14 mouse cellular contexts compared by ENCODE assay signal in the genomic region with DNA sequence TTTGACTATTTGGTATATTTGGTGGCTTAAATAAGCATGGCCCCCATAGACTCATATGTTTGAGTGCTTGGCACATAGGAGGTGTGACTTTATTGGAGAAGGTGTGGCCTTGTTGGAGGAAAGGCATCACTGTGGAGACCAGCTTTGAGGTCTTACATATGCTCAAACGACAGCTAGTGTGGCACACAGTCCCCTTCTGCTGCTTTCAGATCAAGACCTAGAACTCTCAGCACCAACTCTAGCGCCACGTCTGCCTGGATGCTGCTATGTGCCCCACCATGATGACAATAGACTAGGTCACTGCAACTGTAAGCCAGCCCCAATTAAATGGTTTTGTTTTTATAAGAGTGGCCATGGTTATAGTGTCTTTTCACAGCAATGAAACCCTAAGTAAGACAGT. TPM values are rescaled to one million over a fixed set of nuclear protein-coding genes. Genes with fewer than 3 reads are reported as not detected.
DNase-seq lines count a peak whose midpoint lies in the region; ATAC-seq and TF ChIP-seq lines count a peak whose summit lies in the region.
"Had no signal": no experiment of that assay in that cellular context is flagged by ENCODE, and none has a peak within 500 bp of the region (broad histone marks: within the 10 kb centered on the region; RNA-seq: fewer than 3 reads in every experiment).

No protein-coding gene starts in this region.

- WGBS in bone marrow, adult 2 months, result 68% methylated on average over 3 of the region's 3 CpGs
- WGBS in neural tube, embryonic 15.5 days, result 66% methylated on average over 3 of the region's 3 CpGs

- ATAC-seq in neural tube, embryonic 15.5 days (ENCODE audit: low FRiP score), result no peak

- no peak for TF ChIP-seq CTCF in gastrocnemius, adult 2 months (IDR thresholded peaks at IDR 0.05)
- TF ChIP-seq CTCF in bone marrow, adult 2 months (IDR thresholded peaks at IDR 0.05; ENCODE audit: control insufficient read depth, insufficient read depth, low read length), result no peak

- H3K36me3 ChIP-seq in splenic B cell, adult 2 months (ENCODE audit: control insufficient read depth, insufficient read depth, low read length, poor library complexity, severe bottlenecking), result no peaks in the 10 kb centered on the region
- no peaks in the 10 kb centered on the region for H3K36me3 ChIP-seq in neural tube, embryonic 15.5 days
- H3K36me3 ChIP-seq: forebrain, embryonic 15.5 days had no signal

- no peaks in the 10 kb centered on the region for H3K27me3 ChIP-seq in splenic B cell, adult 2 months (ENCODE audit: control insufficient read depth, insufficient read depth, low read length, poor library complexity, severe bottlenecking)
- H3K27me3 ChIP-seq in neural tube, embryonic 15.5 days (replicated peaks), result no peaks in the 10 kb centered on the region
- H3K27me3 ChIP-seq: forebrain, embryonic 15.5 days had no signal

- H3K27ac ChIP-seq in gastrocnemius, adult 2 months, result peak overlapping the region; percentile 95
- H3K27ac ChIP-seq in bone marrow, adult 2 months (ENCODE audit: control insufficient read depth, insufficient read depth, low read depth, low read length, poor library complexity), result peak overlapping the region; percentile 71
- no peak overlapping the region; the same call in 1 of the 2 replicates for H3K27ac ChIP-seq in neural tube, embryonic 15.5 days (replicated peaks)

- no peak for DNase-seq in gastrocnemius, adult 2 months
- no peak for DNase-seq in gastrocnemius, postnatal 25 days
- DNase-seq in 416B (ENCODE audit: low read depth), result peak; percentile 28
- peak; percentile 13 for DNase-seq in splenic B cell, adult 2 months (ENCODE audit: low read depth, low spot score)
- DNase-seq in adipocyte (ENCODE audit: low spot score), result no peak
- no peak for DNase-seq in embryo, embryonic 9.5 days (ENCODE audit: extremely low spot score)
- DNase-seq: heart, postnatal 36 days; lung, adult 2 months; lung, postnatal 4 days; midbrain, embryonic 14.5 days; right cerebral cortex, postnatal 4 days had no signal

- peaks cover 4% of the 10 kb centered on the region for H3K4me1 ChIP-seq in bone marrow, adult 2 months (ENCODE audit: control insufficient read depth, insufficient read depth, low read length)
- H3K4me1 ChIP-seq in neural tube, embryonic 15.5 days, result peaks cover 26% of the 10 kb centered on the region

- no peak for TF ChIP-seq POLR2A in bone marrow, adult 2 months (IDR thresholded peaks at IDR 0.05; ENCODE audit: borderline replicate concordance, control insufficient read depth, low read depth, low read length)

- no peak overlapping the region for H3K4me3 ChIP-seq in gastrocnemius, adult 2 months
- no peak overlapping the region for H3K4me3 ChIP-seq in bone marrow, adult 2 months (replicated peaks; ENCODE audit: control insufficient read depth, low read depth, low read length)
- no peak overlapping the region for H3K4me3 ChIP-seq in neural tube, embryonic 15.5 days (replicated peaks)

- no peaks in the 10 kb centered on the region for H3K9me3 ChIP-seq in neural tube, embryonic 15.5 days (replicated peaks)
- H3K9me3 ChIP-seq: forebrain, embryonic 15.5 days had no signal

- intact Hi-C loops in gastrocnemius, adult 2 months (cut with DNase I), result loop anchor here (5.0 kb wide), 1 partner anchor 71 kb away; a partner anchor contains a TSS

- no peak overlapping the region for H3K4me2 ChIP-seq in neural tube, embryonic 15.5 days

- H3K9ac ChIP-seq in neural tube, embryonic 15.5 days (replicated peaks), result no peak overlapping the region

RNA-seq across cellular contexts. Expression of a gene that starts 0.9 kb away (rescaled TPM):
- 100 to 1,000 TPM; 105 to 137 TPM for total RNA-seq in gastrocnemius, adult 2 months (2021)
- total RNA-seq in gastrocnemius, postnatal 25 days (2021), result 100 to 1,000 TPM; 107 to 108 TPM
- 13.0 and 21.7 TPM in 2 replicates for polyA plus RNA-seq in bone marrow, adult 2 months (2011; ENCODE audit: insufficient read depth, insufficient read length, low replicate concordance, missing spikeins)
- 72.2 and 91.4 TPM in 2 replicates for polyA plus RNA-seq in neural tube, embryonic 15.5 days (2015; fragmentation: Nextera tagmentation; extraction: Ambion mirVana)

Comparison
In these comparisons a context has a peak if more than half of its experiments do, and no peak if none do; other contexts are left out.
1. DNase-seq: peak in 416B (single experiment) and splenic B cell, adult 2 months (single experiment); none in gastrocnemius, adult 2 months (single experiment), gastrocnemius, postnatal 25 days (single experiment), adipocyte (single experiment) and embryo, embryonic 9.5 days (single experiment).